33 mouse cellular contexts compared by ENCODE assay signal in genomic region chr2:130448449-130448848, GRCm38 (mm10). TPM values are rescaled to one million over a fixed set of nuclear protein-coding genes. Genes with fewer than 3 reads are reported as not detected.
DNase-seq lines count a peak whose midpoint lies in the region; ATAC-seq and TF ChIP-seq lines count a peak whose summit lies in the region.
"Had no signal": no experiment of that assay in that cellular context is flagged by ENCODE, and none has a peak within 500 bp of the region (broad histone marks: within the 10 kb centered on the region; RNA-seq: fewer than 3 reads in every experiment).

No protein-coding gene starts in this region.

- H3K27ac ChIP-seq in layer of hippocampus, adult 2 months, result no peak overlapping the region
- H3K27ac ChIP-seq: embryonic facial prominence, embryonic 10.5 days; embryonic facial prominence, embryonic 15.5 days; forebrain, embryonic 12.5 days; heart, adult 2 months; hindbrain, embryonic 15.5 days; intestine, embryonic 15.5 days; limb, embryonic 12.5 days had no signal

- ATAC-seq in common myeloid progenitor, adult 5-6 weeks (replicated peaks; ENCODE audit: low read depth, poor library complexity, severe bottlenecking), result 0 out of 2 replicates have a peak, but pooled peaks have one; percentile 27
- ATAC-seq: intestine, embryonic 15.5 days; liver, postnatal 0 days; Patski had no signal

- DNase-seq in embryo, embryonic 10.5 days (ENCODE audit: low spot score), result peak; percentile 7
- DNase-seq in embryo, embryonic 9.5 days (ENCODE audit: extremely low spot score), result no peak
- DNase-seq in layer of hippocampus, adult 2 months (ENCODE audit: low spot score in 2 of 2), result no peak
- no peak for DNase-seq in layer of hippocampus, postnatal 25 days (ENCODE audit: extremely low spot score in 1 of 2, low spot score in 1 of 2)
- peak; percentile 50 for DNase-seq in 3T3-L1 (ENCODE audit: low read depth, low spot score)
- DNase-seq in Muller cell, postnatal 12 days (ENCODE audit: inconsistent ontology term), result no peak
- no peak for DNase-seq in ovary, adult 18-20 months (ENCODE audit: low spot score)
- DNase-seq: adrenal gland, postnatal 25 days; cerebellum, adult 11-12 months; cerebellum, adult 9-11 months; gastrocnemius, adult 2 months; gastrocnemius, postnatal 36 days; heart, adult 2 months; liver, postnatal 0 days; lung, postnatal 10 days; midbrain, embryonic 14.5 days; right cerebral cortex, adult 18-20 months; spleen, adult 18-20 months; thymus, adult 18-20 months; thymus, postnatal 25 days had no signal

- peak; percentile 49 for TF ChIP-seq CTCF in layer of hippocampus, adult 2 months (conservative IDR thresholded peaks at IDR 0.05)

- H3K4me3 ChIP-seq in layer of hippocampus, adult 2 months, result no peak overlapping the region
- H3K4me3 ChIP-seq: gastrocnemius, adult 2 months; heart, adult 2 months had no signal

RNA-seq across cellular contexts. Expression of gene Ptpra, which starts 1.6 kb away (rescaled TPM):
- total RNA-seq in layer of hippocampus, adult 2 months (2021), result 100 to 1,000 TPM; 326 to 341 TPM
- total RNA-seq in layer of hippocampus, postnatal 25 days (2021), result 100 to 1,000 TPM; 322 to 337 TPM
- total RNA-seq in common myeloid progenitor, adult 5-6 weeks (2017), result 88.0 and 117 TPM in 2 replicates

RNA-seq across cellular contexts. Expression of gene Pced1a, which starts 23.9 kb away (rescaled TPM):
- 10 to 100 TPM; 23.0 to 27.3 TPM for total RNA-seq in layer of hippocampus, adult 2 months (2021)
- 10 to 100 TPM; 22.4 to 25.4 TPM for total RNA-seq in layer of hippocampus, postnatal 25 days (2021)
- 9.0 and 14.7 TPM in 2 replicates for total RNA-seq in common myeloid progenitor, adult 5-6 weeks (2017)

RNA-seq across cellular contexts. Expression of gene Vps16, which starts 24.3 kb away (rescaled TPM):
- 100 to 1,000 TPM in 1 of 2 experiments, 10 to 100 TPM in 1; 91.3 to 104 TPM for total RNA-seq in layer of hippocampus, adult 2 months (2021)
- total RNA-seq in layer of hippocampus, postnatal 25 days (2021), result 10 to 100 TPM; 91.6 to 95.2 TPM
- total RNA-seq in common myeloid progenitor, adult 5-6 weeks (2017), result 111 and 115 TPM in 2 replicates

RNA-seq across cellular contexts. Expression of gene Tmem239, which starts 42.2 kb away (rescaled TPM):
- not detected for total RNA-seq in layer of hippocampus, adult 2 months (2021)
- not detected for total RNA-seq in layer of hippocampus, postnatal 25 days (2021)
- not detected in 2 replicates for total RNA-seq in common myeloid progenitor, adult 5-6 weeks (2017)
- total RNA-seq: adrenal gland, postnatal 25 days; ES-E14; gastrocnemius, adult 2 months; gastrocnemius, postnatal 36 days; heart, adult 2 months; hematopoietic stem cell, adult 5-6 weeks; left cerebral cortex, postnatal 25 days; liver, adult 2 months; neutrophil, adult 5-6 weeks had no signal

RNA-seq across cellular contexts. Expression of gene 1700020A23Rik, which starts 43.4 kb away (rescaled TPM):
- not detected for total RNA-seq in layer of hippocampus, adult 2 months (2021)
- total RNA-seq in layer of hippocampus, postnatal 25 days (2021), result not detected
- total RNA-seq in common myeloid progenitor, adult 5-6 weeks (2017), result not detected in 2 replicates
- total RNA-seq: adrenal gland, postnatal 25 days; ES-E14; gastrocnemius, adult 2 months; gastrocnemius, postnatal 36 days; heart, adult 2 months; hematopoietic stem cell, adult 5-6 weeks; left cerebral cortex, postnatal 25 days; liver, adult 2 months; neutrophil, adult 5-6 weeks had no signal

Comparison
In these comparisons a context has a peak if more than half of its experiments do, and no peak if none do; other contexts are left out.
1. DNase-seq: peak in embryo, embryonic 10.5 days (single experiment) and 3T3-L1 (single experiment); none in embryo, embryonic 9.5 days (single experiment), layer of hippocampus, adult 2 months (0 of 2), layer of hippocampus, postnatal 25 days (0 of 2), Muller cell, postnatal 12 days (single experiment) and ovary, adult 18-20 months (single experiment).